ENCODE assay signal across 24 mouse cellular contexts in genomic region chr11:97331231-97332190, GRCm38 (mm10). TPM values are rescaled to one million over a fixed set of nuclear protein-coding genes. Genes with fewer than 3 reads are reported as not detected.
DNase-seq lines count a peak whose midpoint lies in the region; ATAC-seq lines count a peak whose summit lies in the region.
"Had no signal": no experiment of that assay in that cellular context is flagged by ENCODE, and none has a peak within 500 bp of the region (broad histone marks: within the 10 kb centered on the region; RNA-seq: fewer than 3 reads in every experiment).

No protein-coding gene starts in this region.

- no peak for DNase-seq in hindbrain, embryonic 11.5 days (ENCODE audit: low spot score)
- DNase-seq in adipocyte (ENCODE audit: low spot score), result peak; percentile 95
- no peak for DNase-seq in left cerebral cortex, adult 11 months (ENCODE audit: low spot score)
- DNase-seq: adrenal gland, adult 8-10 months; cerebellum, postnatal 14 days; gastrocnemius, postnatal 10 days; heart, adult 2 months; kidney, adult 11 months; left cerebral cortex, postnatal 4 days; midbrain, embryonic 14.5 days; thymus, adult 18-20 months; thymus, postnatal 36 days had no signal

- H3K9me3 ChIP-seq in forebrain, embryonic 12.5 days, result no peaks in the 10 kb centered on the region
- H3K9me3 ChIP-seq in forebrain, embryonic 13.5 days (replicated peaks), result no peaks in the 10 kb centered on the region
- H3K9me3 ChIP-seq in hindbrain, embryonic 13.5 days, result no peaks in the 10 kb centered on the region
- no peaks in the 10 kb centered on the region for H3K9me3 ChIP-seq in hindbrain, embryonic 11.5 days (ENCODE audit: control insufficient read depth, low read length)
- no peaks in the 10 kb centered on the region for H3K9me3 ChIP-seq in neural tube, embryonic 13.5 days
- no peaks in the 10 kb centered on the region for H3K9me3 ChIP-seq in neural tube, embryonic 15.5 days (replicated peaks)
- H3K9me3 ChIP-seq: hindbrain, embryonic 12.5 days; limb, embryonic 15.5 days; megakaryocyte, embryonic 14.5 days had no signal

- H3K4me3 ChIP-seq in forebrain, embryonic 12.5 days (replicated peaks), result no peak overlapping the region
- H3K4me3 ChIP-seq in forebrain, embryonic 13.5 days, result no peak overlapping the region
- no peak overlapping the region for H3K4me3 ChIP-seq in hindbrain, embryonic 13.5 days
- no peak overlapping the region for H3K4me3 ChIP-seq in hindbrain, embryonic 11.5 days (ENCODE audit: low read depth, low read length)
- H3K4me3 ChIP-seq in neural tube, embryonic 13.5 days, result no peak overlapping the region
- H3K4me3 ChIP-seq in neural tube, embryonic 15.5 days (replicated peaks), result no peak overlapping the region
- H3K4me3 ChIP-seq: heart, adult 2 months; hindbrain, embryonic 12.5 days; limb, embryonic 15.5 days; megakaryocyte, embryonic 14.5 days had no signal

- ATAC-seq in forebrain, embryonic 12.5 days (ENCODE audit: low FRiP score), result no peak
- no peak for ATAC-seq in forebrain, embryonic 13.5 days
- no peak for ATAC-seq in hindbrain, embryonic 13.5 days (ENCODE audit: low FRiP score)
- ATAC-seq in hindbrain, embryonic 11.5 days (ENCODE audit: low FRiP score), result no peak
- no peak for ATAC-seq in neural tube, embryonic 13.5 days (ENCODE audit: low read depth)
- no peak for ATAC-seq in neural tube, embryonic 15.5 days (ENCODE audit: low FRiP score)
- ATAC-seq: forebrain, embryonic 14.5 days; Patski had no signal

- peaks cover 5% of the 10 kb centered on the region; the same call in 1 of the 2 replicates for H3K27me3 ChIP-seq in forebrain, embryonic 12.5 days
- no peaks in the 10 kb centered on the region for H3K27me3 ChIP-seq in forebrain, embryonic 13.5 days
- H3K27me3 ChIP-seq in hindbrain, embryonic 13.5 days, result 0 out of 2 replicates have a peak, but pooled peaks cover 5% of the 10 kb centered on the region
- H3K27me3 ChIP-seq in hindbrain, embryonic 11.5 days (ENCODE audit: control insufficient read depth, insufficient read depth, low read length), result no peaks in the 10 kb centered on the region
- no peaks in the 10 kb centered on the region for H3K27me3 ChIP-seq in neural tube, embryonic 13.5 days
- no peaks in the 10 kb centered on the region for H3K27me3 ChIP-seq in neural tube, embryonic 15.5 days (replicated peaks)
- H3K27me3 ChIP-seq: hindbrain, embryonic 12.5 days; limb, embryonic 15.5 days; Patski had no signal

- H3K36me3 ChIP-seq in forebrain, embryonic 12.5 days (replicated peaks), result peaks cover 43% of the 10 kb centered on the region
- peaks cover 47% of the 10 kb centered on the region for H3K36me3 ChIP-seq in forebrain, embryonic 13.5 days (ENCODE audit: poor library complexity, severe bottlenecking)
- H3K36me3 ChIP-seq in hindbrain, embryonic 13.5 days, result peaks cover 33% of the 10 kb centered on the region
- no peaks in the 10 kb centered on the region for H3K36me3 ChIP-seq in hindbrain, embryonic 11.5 days (ENCODE audit: control insufficient read depth, insufficient read depth, low read length)
- peaks cover 34% of the 10 kb centered on the region for H3K36me3 ChIP-seq in neural tube, embryonic 13.5 days
- H3K36me3 ChIP-seq in neural tube, embryonic 15.5 days, result peaks cover 28% of the 10 kb centered on the region

- no peak overlapping the region for H3K9ac ChIP-seq in forebrain, embryonic 12.5 days
- no peak overlapping the region for H3K9ac ChIP-seq in forebrain, embryonic 13.5 days
- peak overlapping the region; percentile 35; the same call in 1 of the 2 replicates for H3K9ac ChIP-seq in hindbrain, embryonic 13.5 days
- H3K9ac ChIP-seq in hindbrain, embryonic 11.5 days (ENCODE audit: low read depth, low read length), result no peak overlapping the region
- 0 out of 2 replicates have a peak overlapping the region, but pooled peaks have one; percentile 2 for H3K9ac ChIP-seq in neural tube, embryonic 13.5 days
- H3K9ac ChIP-seq in neural tube, embryonic 15.5 days (replicated peaks), result no peak overlapping the region
- H3K9ac ChIP-seq: hindbrain, embryonic 12.5 days; limb, embryonic 15.5 days had no signal

- H3K4me2 ChIP-seq in forebrain, embryonic 12.5 days, result no peak overlapping the region
- no peak overlapping the region for H3K4me2 ChIP-seq in forebrain, embryonic 13.5 days
- no peak overlapping the region for H3K4me2 ChIP-seq in hindbrain, embryonic 13.5 days
- no peak overlapping the region for H3K4me2 ChIP-seq in hindbrain, embryonic 11.5 days (replicated peaks; ENCODE audit: low read depth, low read length)
- no peak overlapping the region for H3K4me2 ChIP-seq in neural tube, embryonic 13.5 days
- no peak overlapping the region for H3K4me2 ChIP-seq in neural tube, embryonic 15.5 days
- H3K4me2 ChIP-seq: hindbrain, embryonic 12.5 days; limb, embryonic 15.5 days had no signal

- 66% methylated on average over 12 of the region's 12 CpGs for whole genome bisulfite sequencing in forebrain, embryonic 12.5 days
- 58% methylated on average over 12 of the region's 12 CpGs for WGBS in forebrain, embryonic 13.5 days
- 86% methylated on average over 12 of the region's 12 CpGs for WGBS in hindbrain, embryonic 13.5 days
- 89% methylated on average over 12 of the region's 12 CpGs for WGBS in hindbrain, embryonic 11.5 days
- WGBS in neural tube, embryonic 13.5 days, result 71% methylated on average over 12 of the region's 12 CpGs
- WGBS in neural tube, embryonic 15.5 days, result 62% methylated on average over 12 of the region's 12 CpGs

- H3K27ac ChIP-seq in forebrain, embryonic 12.5 days, result 0 out of 2 replicates have a peak overlapping the region, but pooled peaks have one; percentile 15
- no peak overlapping the region for H3K27ac ChIP-seq in forebrain, embryonic 13.5 days
- H3K27ac ChIP-seq in hindbrain, embryonic 13.5 days, result 0 out of 2 replicates have a peak overlapping the region, but pooled peaks have one; percentile 18
- H3K27ac ChIP-seq in hindbrain, embryonic 11.5 days (ENCODE audit: low read depth, low read length), result no peak overlapping the region
- H3K27ac ChIP-seq in neural tube, embryonic 13.5 days (replicated peaks), result no peak overlapping the region
- no peak overlapping the region for H3K27ac ChIP-seq in neural tube, embryonic 15.5 days (replicated peaks)
- H3K27ac ChIP-seq: heart, adult 2 months; hindbrain, embryonic 12.5 days; kidney, postnatal 0 days; limb, embryonic 15.5 days had no signal

- no peaks in the 10 kb centered on the region for H3K4me1 ChIP-seq in forebrain, embryonic 12.5 days
- H3K4me1 ChIP-seq in forebrain, embryonic 13.5 days, result no peaks in the 10 kb centered on the region
- no peaks in the 10 kb centered on the region for H3K4me1 ChIP-seq in hindbrain, embryonic 13.5 days (replicated peaks)
- H3K4me1 ChIP-seq in hindbrain, embryonic 11.5 days (replicated peaks; ENCODE audit: control insufficient read depth, insufficient read depth, low read length), result no peaks in the 10 kb centered on the region
- 0 out of 2 replicates have a peak, but pooled peaks cover 14% of the 10 kb centered on the region for H3K4me1 ChIP-seq in neural tube, embryonic 13.5 days (replicated peaks)
- peaks cover 3% of the 10 kb centered on the region; the same call in 1 of the 2 replicates for H3K4me1 ChIP-seq in neural tube, embryonic 15.5 days

RNA-seq across cellular contexts. Expression of gene Mrpl45, which starts 16.0 kb away (rescaled TPM):
- polyA plus RNA-seq in forebrain, embryonic 12.5 days (2016; fragmentation: Nextera tagmentation; extraction: Ambion mirVana), result 51.3 and 53.3 TPM in 2 replicates
- polyA plus RNA-seq in forebrain, embryonic 13.5 days (2015; fragmentation: Nextera tagmentation; extraction: Ambion mirVana), result 47.4 and 49.1 TPM in 2 replicates
- 38.4 and 39.0 TPM in 2 replicates for polyA plus RNA-seq in hindbrain, embryonic 13.5 days (2015; fragmentation: Nextera tagmentation; extraction: Ambion mirVana)
- polyA plus RNA-seq in hindbrain, embryonic 11.5 days (2014; fragmentation: Nextera tagmentation; extraction: Ambion mirVana), result 51.4 and 52.9 TPM in 2 replicates
- 38.2 and 43.8 TPM in 2 replicates for polyA plus RNA-seq in neural tube, embryonic 13.5 days (2015; fragmentation: Nextera tagmentation; extraction: Ambion mirVana)
- polyA plus RNA-seq in neural tube, embryonic 15.5 days (2015; fragmentation: Nextera tagmentation; extraction: Ambion mirVana), result 38.6 and 43.3 TPM in 2 replicates

RNA-seq across cellular contexts. Expression of gene Gpr179, which starts 20.4 kb away (rescaled TPM):
- polyA plus RNA-seq in forebrain, embryonic 12.5 days (2016; fragmentation: Nextera tagmentation; extraction: Ambion mirVana), result 0.11 and 0.22 TPM in 2 replicates
- polyA plus RNA-seq in forebrain, embryonic 13.5 days (2015; fragmentation: Nextera tagmentation; extraction: Ambion mirVana), result 0.19 and 0.25 TPM in 2 replicates
- 0.16 and 0.25 TPM in 2 replicates for polyA plus RNA-seq in hindbrain, embryonic 13.5 days (2015; fragmentation: Nextera tagmentation; extraction: Ambion mirVana)
- 0.46 TPM in 1 of 2 replicates, not detected in the other for polyA plus RNA-seq in hindbrain, embryonic 11.5 days (2014; fragmentation: Nextera tagmentation; extraction: Ambion mirVana)
- polyA plus RNA-seq in neural tube, embryonic 13.5 days (2015; fragmentation: Nextera tagmentation; extraction: Ambion mirVana), result 0.43 and 0.66 TPM in 2 replicates
- polyA plus RNA-seq in neural tube, embryonic 15.5 days (2015; fragmentation: Nextera tagmentation; extraction: Ambion mirVana), result 0.33 and 0.46 TPM in 2 replicates
- polyA plus RNA-seq: heart, adult 2 months; liver, embryonic 16.5 days had no signal

RNA-seq across cellular contexts. Expression of gene Socs7, which starts 30.8 kb away (rescaled TPM):
- 7.9 and 8.0 TPM in 2 replicates for polyA plus RNA-seq in forebrain, embryonic 12.5 days (2016; fragmentation: Nextera tagmentation; extraction: Ambion mirVana)
- polyA plus RNA-seq in forebrain, embryonic 13.5 days (2015; fragmentation: Nextera tagmentation; extraction: Ambion mirVana), result 7.7 and 8.6 TPM in 2 replicates
- 8.4 and 9.2 TPM in 2 replicates for polyA plus RNA-seq in hindbrain, embryonic 13.5 days (2015; fragmentation: Nextera tagmentation; extraction: Ambion mirVana)
- polyA plus RNA-seq in hindbrain, embryonic 11.5 days (2014; fragmentation: Nextera tagmentation; extraction: Ambion mirVana), result 3.6 and 3.8 TPM in 2 replicates
- polyA plus RNA-seq in neural tube, embryonic 13.5 days (2015; fragmentation: Nextera tagmentation; extraction: Ambion mirVana), result 7.8 and 8.9 TPM in 2 replicates
- 7.7 and 8.4 TPM in 2 replicates for polyA plus RNA-seq in neural tube, embryonic 15.5 days (2015; fragmentation: Nextera tagmentation; extraction: Ambion mirVana)

RNA-seq across cellular contexts. Expression of gene Npepps, which starts 51.1 kb away (rescaled TPM):
- polyA plus RNA-seq in forebrain, embryonic 12.5 days (2016; fragmentation: Nextera tagmentation; extraction: Ambion mirVana), result 138 and 146 TPM in 2 replicates
- polyA plus RNA-seq in forebrain, embryonic 13.5 days (2015; fragmentation: Nextera tagmentation; extraction: Ambion mirVana), result 131 and 140 TPM in 2 replicates
- polyA plus RNA-seq in hindbrain, embryonic 13.5 days (2015; fragmentation: Nextera tagmentation; extraction: Ambion mirVana), result 154 and 156 TPM in 2 replicates
- polyA plus RNA-seq in hindbrain, embryonic 11.5 days (2014; fragmentation: Nextera tagmentation; extraction: Ambion mirVana), result 93.6 and 108 TPM in 2 replicates
- 130 TPM in 2 replicates for polyA plus RNA-seq in neural tube, embryonic 13.5 days (2015; fragmentation: Nextera tagmentation; extraction: Ambion mirVana)
- 136 and 145 TPM in 2 replicates for polyA plus RNA-seq in neural tube, embryonic 15.5 days (2015; fragmentation: Nextera tagmentation; extraction: Ambion mirVana)

Comparison
In these comparisons a context has a peak if more than half of its experiments do, and no peak if none do; other contexts are left out.
1. H3K27ac ChIP-seq: peak in forebrain, embryonic 12.5 days (single experiment) and hindbrain, embryonic 13.5 days (single experiment); none in forebrain, embryonic 13.5 days (single experiment), hindbrain, embryonic 11.5 days (single experiment), neural tube, embryonic 13.5 days (single experiment) and neural tube, embryonic 15.5 days (single experiment).
2. H3K9ac ChIP-seq: peak in hindbrain, embryonic 13.5 days (single experiment) and neural tube, embryonic 13.5 days (single experiment); none in forebrain, embryonic 12.5 days (single experiment), forebrain, embryonic 13.5 days (single experiment), hindbrain, embryonic 11.5 days (single experiment) and neural tube, embryonic 15.5 days (single experiment).